Mouse (Mus musculus) CD4-positive, CD25-positive, alpha-beta regulatory T cell, adult 4 months (primary cell): Measurements from ENCODE around the gene Trim28. TPM values are rescaled to one million over a fixed set of nuclear protein-coding genes. Genes with fewer than 3 reads are reported as not detected.
"Not testable (repeated sequence)": the region's sequence is repeated elsewhere in the genome, so short reads cannot be mapped to it uniquely, and the experiment has no call there.

Source experiments
- ATAC-seq: one replicate; pipeline ENCODE4 v1.8.0; 2017
- polyA plus RNA-seq, 2 experiments: library from polyadenylated mRNA; unstranded; fragments of 100-300 nt; shearing (Covaris generic); gene quantifications; one replicate each; pipeline ENCODE4 v1.2.1; 2017

Trim28 gene
- polyA plus RNA-seq, 2 experiments from 2014 or later = 37.1 to 75.2 TPM

DNA sequence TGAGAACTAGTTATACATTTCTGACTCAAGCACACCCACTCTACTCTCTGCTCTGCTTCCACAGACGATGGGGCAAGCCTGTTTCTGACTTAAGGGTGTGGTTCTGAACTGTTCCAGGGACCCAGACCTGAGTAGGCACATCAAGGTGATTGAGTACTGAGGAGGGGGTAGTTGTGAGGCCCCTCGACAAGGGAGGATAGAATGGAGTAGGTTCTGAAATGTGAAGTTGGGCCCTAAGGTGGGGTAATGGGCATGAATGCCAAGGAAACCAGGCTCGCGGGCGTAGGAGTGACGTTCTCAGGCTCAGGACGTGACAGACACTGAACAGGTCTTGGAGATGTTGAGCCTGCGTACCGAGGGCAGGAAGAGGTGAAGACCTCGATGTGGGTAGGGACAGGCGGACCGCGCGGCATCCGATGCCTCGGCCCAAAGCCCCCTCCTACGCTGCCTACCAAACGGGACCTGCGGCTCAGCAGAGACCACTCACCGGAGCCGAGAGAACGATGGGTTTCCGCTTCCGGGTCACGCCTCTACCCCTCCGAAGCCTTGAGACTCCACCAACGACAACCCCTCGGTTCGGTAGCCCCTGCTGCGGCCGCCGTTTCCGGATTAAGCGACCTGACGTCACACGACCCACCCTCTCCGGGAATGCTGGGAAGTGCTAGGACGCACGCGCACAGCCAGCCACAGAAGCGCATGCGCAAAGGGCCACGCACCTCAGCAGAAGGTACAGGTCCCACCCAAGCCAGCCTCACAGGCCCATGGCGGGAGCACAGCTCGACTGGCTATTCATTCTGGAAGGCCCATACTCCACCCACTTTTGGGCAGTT lies 35.4 kb downstream of the Trim28 start, which contains the start of gene Chmp2a:
TSS of gene Chmp2a (minus strand) at position 660 of the 830 bp plus-strand sequence.
- peak; percentile 68 for ATAC-seq

DNA sequence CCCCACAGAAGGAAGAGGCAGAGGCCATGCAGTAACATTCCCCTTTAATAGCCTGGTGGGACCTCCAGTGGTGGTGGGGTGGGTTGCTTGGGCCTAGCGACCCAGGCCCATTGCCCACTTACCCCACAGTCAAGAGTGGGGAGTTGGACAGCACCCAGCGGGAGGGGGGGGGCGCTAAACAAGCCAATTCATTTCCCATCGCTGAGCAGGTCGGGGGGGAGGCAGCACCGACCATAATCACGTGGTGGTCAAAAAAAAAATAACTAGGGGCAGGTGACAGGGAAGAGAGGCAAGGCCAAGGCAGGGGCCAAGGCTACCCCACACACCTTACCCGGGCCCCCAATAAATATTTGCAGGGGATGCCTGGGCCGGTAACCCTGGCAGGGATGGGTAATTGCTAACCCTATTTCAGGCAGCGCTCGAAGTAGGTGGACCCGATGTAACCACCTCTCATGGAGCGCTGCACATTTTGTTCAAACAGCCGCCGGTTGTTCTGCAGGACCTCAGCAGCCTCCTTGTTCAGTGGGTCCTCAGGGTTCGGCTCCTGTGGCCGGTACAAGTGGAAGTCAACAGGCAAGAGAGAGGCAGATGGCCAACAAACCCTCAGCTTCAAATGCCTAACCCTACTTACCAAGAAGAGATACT lies 36.4 kb downstream of the Trim28 start:
- ATAC-seq = no peak

DNA sequence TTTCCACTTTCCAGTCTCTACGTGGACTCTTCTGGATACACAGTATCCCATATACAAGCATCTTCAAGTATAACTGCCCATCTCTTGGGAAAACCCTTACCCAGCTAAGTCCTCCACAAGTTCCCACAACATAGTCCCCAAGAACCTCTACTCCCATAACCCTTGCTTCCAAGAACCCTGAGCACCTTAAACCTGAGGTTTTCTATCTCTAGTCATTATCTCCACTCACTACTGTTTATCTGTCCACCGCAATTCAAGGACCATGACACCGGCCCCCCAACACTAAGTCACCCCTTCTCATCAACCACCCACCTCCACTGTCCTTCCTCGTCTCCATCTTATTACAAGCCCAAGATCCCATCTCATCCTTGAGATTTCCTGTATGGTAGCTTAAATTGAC lies 37.9 kb downstream of the Trim28 start:
- no peak for ATAC-seq

DNA sequence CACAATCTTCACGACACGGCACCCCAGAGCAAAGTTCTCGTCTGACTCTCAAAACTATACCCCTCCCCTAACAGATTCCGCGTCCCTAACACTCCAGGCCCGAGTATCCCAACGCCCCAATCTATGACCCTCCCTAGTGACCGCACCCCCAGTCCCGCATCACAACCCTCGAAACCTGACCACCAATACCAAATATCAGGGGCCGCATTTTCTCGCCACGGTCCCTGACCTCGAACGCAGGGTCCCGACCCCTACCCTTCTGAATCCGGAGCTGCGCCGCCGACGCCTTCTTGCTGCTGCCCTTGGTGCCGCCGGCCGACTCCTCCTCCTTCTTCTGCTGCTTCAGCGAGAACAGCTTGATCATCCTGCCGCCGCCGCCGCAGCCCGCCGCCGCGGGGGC lies 38.5 kb downstream of the Trim28 start:
- no peak for ATAC-seq

DNA sequence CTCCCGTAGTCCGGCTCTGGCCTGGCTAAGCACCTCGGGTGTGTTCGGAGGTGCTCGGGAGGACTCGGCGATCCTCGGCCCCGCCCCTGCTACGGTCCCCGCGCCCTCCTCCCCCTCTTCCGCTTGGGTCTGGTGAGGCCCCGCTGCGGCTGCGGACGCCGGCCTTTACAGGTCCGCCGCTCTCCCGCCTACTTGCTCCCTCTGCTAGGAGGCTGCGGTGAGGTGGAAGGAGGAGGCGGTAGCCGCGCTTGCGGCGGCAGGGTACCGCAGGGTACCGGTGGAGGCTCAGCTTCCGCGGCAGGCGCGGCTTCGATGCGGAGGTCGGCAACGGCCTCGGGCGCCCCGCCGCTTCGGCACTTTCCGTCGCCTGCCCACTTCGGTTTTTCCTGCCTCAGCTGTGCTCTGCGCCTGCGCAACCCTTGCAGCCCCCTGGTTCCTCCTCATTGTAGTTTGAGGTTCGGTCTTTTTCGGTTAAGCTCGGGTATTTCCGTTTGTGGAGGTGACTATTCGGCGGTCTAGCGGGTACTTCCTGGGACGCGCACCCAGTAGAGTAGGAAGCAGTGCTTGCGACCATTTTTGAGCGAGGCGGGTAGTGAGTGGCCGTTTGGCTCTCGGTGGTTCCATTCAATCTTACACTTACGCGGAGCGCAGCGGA lies 39.1 kb downstream of the Trim28 start, which contains the start of gene Ube2m:
TSS of gene Ube2m (minus strand) at position 375 of the 655 bp plus-strand sequence.
- peak; percentile 78 for ATAC-seq

DNA sequence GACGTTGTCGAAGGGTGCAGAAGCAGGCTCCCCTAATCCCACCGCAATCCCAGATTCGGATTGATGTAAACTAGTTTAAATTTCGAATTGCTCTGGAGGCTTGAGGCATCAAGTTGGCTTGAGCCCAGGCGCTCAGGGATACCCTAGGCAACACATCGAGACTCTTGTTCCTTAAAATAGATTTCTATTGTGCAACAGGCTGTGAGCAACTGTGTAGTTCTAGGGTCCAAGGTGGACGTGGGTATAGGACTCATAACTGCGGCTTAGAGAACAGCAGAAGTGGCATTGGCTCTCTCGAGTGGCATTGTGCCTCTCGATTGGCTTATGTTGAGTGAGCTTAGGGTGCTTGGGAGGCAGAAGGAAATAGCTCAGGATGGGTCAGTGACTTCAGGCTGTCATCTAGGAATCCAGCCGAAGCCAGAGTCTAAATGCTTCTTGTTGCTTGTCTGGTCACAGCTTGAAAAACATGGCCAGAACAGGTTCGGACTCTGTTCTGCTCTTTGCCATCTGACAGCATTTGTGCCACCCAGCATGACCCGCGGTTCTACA lies 39.8 kb downstream of the Trim28 start:
- no peak for ATAC-seq

DNA sequence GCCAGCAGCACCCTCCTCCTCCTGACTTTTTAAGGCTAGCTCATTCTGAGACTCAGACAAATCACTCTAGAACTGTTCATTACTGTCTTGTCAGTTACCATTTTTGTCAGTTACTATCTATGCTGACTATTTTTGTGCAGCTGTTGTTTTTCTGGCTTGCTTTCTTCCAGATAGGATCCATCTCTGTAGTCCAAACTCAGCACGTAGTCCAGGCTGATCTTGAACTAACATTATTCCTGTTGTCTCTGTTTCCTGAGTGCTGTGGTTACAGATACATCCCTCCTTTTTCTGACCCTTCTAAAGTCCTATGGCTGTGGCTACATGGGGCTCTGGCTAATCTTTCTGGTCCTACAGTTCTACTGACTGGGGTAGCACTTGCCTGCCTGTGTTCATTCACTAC lies 40.3 kb downstream of the Trim28 start:
- no peak for ATAC-seq

DNA sequence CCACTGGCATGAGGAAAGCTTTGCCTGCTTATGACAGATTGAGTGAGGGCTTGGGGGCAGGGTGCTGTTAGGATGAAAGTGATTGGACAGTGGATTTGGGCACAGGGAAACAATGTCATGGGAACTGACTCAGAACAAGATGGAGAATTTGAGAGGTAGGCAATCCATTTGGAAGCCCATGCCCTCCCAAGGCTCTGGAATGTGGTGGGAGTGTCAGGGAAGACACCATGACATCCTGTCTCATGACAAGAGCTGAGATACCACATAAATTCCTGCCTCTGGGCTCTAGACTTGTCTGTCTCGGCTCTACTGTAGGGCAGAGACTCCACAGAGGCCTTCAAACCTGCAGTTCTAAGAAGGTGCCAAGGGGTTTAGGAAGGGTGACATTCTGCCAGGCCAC lies 42.3 kb downstream of the Trim28 start:
- no peak for ATAC-seq

DNA sequence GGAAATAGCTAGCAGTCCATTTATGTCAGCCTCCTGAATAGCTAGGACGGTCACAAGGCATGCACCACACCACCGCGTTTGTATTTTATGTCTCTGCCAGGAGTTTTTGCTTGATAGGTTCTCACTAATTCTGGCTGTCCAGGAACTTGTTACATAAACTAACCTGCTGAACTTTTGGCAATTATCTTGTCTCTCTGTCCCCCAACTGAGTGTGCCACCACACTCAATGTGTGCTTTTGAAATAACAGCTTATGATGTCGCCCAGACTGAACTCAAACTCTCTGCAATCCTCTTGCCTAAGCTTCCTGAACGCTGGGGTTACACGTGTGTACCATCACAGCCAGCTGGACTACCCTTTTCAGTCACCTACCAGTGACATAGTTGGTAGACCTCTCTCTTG lies 43.6 kb downstream of the Trim28 start:
- ATAC-seq = no peak

DNA sequence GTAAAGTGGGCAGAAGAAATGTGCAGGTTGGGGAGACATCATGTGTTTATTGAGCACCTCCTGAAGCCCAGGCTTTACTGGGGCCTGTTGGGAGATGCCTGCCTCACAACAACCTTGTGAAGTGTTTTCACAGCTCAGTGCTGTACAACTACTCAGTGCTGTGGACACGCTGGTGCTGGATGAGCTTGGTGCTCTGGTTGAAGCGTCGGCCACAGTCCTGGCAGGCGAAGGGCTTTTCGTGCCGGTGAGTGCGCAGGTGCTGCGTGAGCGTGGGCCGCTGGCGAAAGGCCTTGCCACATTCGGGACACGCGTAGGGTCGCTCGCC lies 44.2 kb downstream of the Trim28 start:
- no peak for ATAC-seq

DNA sequence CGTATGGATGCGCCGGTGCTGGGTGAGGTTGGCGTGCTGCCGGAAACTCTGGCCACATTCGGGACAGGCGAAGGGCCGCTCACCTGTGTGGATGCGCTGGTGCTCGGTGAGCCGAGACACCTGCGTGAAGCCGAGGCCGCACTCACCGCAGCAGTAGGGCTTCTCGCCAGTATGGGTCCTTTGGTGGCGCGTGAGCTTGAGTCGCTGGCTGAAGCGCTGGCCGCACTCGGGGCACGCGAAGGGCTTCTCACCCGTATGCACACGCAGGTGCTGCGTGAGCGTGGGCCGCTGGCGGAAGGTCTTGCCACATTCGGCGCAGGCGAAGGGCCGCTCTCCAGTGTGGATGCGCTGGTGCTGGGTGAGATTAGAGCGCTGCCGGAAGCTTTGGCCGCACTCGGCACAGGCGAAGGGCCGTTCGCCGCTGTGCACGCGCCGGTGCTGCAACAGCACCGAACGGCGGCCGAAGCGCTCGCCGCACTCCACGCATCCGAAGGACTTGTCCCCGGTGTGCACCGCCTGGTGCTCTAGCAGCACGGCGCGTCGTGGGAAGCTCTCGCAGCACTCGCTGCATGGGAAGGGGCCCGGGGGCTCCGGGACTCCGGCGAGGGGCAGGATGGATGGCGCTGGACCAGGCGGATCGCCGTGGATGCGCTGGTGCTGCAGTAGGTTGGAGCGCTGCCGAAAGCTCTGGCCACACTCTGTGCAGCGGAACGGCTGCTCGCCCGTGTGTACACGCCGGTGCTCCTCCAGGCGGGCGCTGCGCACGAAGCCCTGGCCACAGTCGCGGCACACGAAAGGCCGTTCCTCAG lies 44.7 kb downstream of the Trim28 start:
- ATAC-seq = no peak

DNA sequence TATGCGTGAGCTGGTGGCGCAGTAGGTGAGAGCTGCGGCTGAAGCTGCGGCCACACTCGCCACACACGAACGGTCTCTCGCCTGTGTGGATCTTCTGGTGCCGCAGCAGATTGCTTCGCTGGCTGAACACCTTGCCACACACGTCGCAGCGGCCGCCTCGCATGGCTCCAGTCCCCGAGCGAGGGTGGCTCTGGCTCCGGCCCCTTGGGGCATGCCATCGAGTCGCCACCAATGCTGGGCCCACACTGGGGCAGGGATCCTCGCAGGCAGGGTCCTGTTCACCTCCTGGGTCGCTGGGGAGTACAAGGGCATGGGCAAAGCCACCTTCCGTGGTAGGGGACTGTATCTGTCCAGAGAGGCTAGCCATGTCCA lies 45.3 kb downstream of the Trim28 start:
- no peak for ATAC-seq

DNA sequence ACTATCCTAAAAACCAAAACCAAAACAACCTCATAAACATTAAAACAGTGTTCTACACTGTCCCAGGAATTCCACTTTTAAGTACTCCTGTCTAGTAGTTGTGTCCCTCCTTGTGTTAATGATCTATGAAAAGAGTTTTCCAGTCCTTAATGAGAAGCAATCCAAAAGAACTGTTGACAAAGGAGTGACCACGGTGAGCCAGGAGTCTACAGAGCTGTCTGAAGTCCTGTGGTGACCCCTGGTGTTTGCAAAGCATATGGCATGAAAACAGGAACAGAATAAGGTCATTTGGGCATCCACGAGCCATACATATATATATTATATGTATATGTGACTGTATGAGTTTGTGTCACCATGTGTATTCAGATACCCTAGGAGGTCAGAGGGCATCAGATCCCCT lies 47.2 kb downstream of the Trim28 start:
- ATAC-seq = peak; percentile 95

DNA sequence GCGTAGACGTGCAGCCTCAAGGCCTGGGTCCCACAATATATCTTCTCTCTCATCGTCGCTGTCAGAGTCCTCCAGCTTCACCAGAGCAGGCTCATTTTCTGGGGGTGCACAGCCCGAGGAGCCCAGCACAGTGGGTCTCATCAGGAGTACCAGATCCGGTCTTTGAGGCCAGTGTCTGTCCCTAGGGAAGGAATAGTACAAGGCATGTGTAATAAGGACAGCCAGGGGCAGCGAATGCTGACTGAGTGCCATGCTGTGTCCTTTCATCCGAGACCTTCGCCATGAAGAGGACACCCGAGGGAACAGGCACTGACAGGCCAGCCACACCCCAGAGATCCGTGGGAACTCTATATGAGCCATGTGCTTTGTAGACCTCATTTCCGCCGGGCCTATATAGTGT lies 54.1 kb downstream of the Trim28 start:
- no peak for ATAC-seq

DNA sequence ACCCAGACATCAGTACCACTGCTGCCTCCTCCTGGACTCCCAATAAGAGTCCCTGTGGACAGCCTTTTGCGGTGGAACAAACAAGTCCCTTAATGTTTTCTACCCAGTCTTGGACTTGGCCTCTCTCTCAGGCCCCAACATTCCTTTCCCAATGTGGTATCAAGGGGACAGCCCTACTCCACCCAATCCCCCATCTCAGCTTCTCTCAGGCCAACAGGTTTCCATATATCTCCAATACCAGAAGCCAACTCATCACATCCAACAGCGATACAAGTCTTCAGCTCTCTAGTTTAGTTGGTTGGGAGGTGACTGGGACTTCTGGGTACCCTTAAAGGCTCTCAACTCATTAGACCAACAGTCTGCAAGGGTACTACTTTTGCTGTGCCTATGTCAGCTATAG lies 54.6 kb downstream of the Trim28 start:
- ATAC-seq = no peak

DNA sequence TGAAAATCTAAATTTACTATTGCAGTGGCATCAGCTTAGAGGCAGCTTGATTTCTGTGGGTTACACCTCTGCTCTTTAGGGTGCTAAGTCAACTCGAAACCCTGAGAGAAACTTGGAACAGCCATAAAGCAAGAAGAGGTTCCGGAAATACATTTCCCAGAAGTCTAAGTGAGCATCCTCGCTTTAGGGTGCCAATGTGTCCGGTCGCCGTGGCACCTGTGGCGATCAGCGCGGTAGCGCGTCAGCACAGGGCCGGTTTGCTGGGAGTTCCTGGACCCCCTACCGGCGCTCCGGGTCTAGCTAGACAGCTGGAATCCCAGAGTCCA lies 55.0 kb downstream of the Trim28 start:
- peak; percentile 45 for ATAC-seq

DNA sequence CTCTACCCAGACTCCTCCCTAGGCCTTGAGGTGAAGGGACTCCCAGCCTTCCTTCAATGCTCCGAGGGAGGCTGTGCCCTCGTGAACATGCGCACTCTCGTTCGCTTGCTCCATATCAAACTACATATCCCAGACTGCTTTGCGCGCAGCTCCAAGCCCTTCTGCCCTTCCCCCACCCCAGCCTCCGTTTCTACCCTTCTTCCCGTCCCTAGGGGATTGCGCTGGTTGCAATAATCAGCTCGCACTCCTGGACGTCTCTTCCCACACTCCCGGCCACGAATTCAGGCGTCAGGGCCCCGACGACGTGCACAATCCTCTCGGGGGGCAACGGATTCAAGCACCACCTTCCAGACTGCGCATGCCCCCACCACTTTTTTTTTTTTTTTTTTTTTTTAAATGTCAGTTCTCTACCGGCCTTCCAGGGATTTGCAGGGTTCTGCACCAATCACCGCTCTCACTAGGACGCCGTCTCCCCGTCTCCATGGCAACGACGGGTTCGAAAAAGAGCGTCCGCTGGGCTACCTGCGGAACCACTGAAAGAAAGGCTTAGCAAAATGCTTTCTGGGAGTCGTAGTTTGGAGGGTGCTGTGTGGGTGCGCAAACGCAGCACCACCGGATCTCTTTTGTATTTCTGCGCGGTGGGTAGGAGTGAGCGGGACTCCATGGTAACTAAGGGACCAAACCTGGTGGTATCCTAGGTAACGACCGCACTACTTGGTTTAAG lies 55.5 kb downstream of the Trim28 start, which contains the start of gene Mzf1:
TSS of gene Mzf1 (minus strand) at position 478 of the 724 bp plus-strand sequence.
- ATAC-seq = peak; percentile 94

DNA sequence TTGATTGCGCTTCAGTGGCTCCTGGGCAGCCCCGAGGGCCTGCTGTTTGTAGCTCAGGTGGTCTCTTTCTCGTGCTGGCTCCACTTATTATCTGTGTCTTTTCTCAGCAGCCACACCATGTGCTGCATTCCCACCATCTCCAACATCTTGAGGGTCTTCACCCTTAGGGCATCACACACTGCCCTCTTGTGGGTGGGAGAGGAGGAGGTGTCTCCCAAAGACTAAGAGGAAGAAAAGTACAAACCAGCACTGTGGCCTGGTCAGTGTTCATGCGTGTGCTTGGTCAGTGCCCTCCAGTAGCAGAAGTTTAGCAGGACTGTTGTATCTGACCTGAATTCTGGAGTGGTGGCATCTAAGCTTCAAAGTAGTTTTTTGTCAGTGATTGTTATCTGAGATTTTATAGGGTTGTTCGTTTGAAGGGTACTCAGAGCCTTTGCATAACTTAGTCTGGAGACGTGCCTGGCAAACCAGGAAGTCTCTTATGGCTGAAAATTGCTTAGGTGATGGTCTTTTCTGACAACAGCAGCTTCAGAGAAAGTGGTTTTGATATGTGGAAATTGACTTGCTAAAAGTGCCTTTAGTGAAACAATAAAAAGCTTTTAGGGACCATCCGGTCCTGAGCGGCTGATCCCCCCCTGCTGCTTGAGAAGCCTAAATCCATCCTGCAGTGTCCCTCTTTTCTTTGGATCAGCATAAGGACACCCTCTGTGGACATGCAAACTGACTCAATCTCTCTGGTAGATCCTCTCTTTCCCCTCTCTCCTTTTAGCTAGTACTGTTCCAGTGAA lies 58.2 kb downstream of the Trim28 start:
- ATAC-seq = no peak

DNA sequence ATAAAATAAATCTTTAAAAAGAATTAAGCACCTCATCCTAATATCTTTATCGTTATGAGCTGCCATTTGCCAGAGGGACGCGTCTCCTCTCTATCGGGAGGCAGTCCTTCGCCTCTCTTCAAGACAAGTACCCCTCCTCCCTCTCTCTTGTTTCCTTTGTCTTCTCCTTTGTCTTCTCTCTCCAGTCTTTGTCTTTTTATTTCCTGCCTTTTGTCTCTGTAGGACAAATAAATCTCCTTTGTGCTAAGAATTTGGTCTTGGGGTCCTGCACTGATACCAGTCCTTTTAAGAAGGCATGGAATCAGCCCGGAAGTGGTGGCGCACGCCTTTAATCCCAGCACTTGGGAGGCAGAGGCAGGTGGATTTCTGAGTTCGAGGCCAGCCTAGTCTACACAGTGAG lies 60.6 kb downstream of the Trim28 start:
- no peak for ATAC-seq

DNA sequence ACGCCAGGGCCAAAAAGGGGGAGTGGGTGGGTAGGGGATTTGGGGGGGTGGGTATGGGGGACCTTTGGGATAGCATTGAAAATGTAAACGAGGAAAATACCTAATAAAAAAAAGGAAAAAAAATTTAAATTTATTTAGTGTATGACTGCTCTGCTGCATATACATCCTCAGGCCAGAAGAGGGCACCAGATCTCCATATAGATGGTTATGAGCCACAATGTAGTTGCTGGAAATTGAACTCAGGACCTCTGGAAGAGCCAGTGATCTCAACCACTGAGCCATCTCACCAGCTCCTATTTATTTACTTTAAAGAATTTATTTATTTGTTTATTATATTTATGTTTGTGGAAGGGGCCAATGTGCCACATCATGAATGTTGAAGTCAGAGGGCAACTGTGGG lies 64.5 kb downstream of the Trim28 start:
- not testable (repeated sequence) for ATAC-seq

DNA sequence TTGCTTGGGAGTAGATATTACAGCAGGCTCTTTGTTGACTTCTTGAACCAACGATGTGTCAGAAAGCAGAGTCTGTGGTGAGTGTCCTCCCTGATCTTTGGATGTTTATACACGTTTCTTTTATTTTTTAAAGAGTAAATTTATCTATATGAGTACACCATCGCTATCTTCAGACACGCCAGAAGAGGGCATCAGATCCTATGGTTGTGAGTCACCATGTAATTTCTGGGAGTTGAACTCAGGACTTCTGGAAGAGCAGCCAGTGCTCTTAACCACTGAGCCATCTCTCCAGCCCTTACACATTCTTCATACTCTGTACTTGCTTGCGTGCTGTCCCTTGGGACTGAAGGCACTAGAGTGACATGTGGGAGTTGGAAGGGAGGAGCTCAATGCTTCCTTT lies 73.4 kb downstream of the Trim28 start:
- no peak for ATAC-seq
